Mouse (Mus musculus) CD4-positive, CD25-positive, alpha-beta regulatory T cell, adult 2 months (primary cell): ENCODE data around the gene Tmem123.

ENCODE experiments used
- DNase-seq: peaks from one replicate; pipeline ENCODE4 v3.0.0-alpha.2; 2012; ENCODE audit warnings: low read depth, low spot score

Gene Tmem123

GRCm38 (mm10) chr9:7824916-7825315, 61.1 kb downstream of the Tmem123 start:
- no peak for DNase-seq

DNA sequence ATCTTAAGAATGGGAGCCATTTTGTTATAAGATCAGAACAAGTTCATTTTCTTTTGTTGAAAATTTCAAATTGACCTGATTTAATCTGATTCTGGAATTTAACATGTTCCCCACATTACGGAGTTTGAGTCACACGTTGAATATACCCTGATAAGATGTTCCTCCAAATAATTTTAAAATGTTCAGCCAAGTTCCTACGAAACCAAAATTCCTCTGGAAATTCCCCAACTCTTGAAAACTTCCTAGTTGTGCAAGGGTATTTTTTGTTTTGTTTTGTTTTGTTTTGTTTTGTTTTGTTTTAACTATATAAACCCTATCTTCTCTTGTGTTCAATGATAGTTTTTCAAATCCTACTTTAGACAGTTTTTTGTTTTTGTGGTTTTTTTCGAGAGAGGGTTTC, 64.9 kb downstream of the Tmem123 start:
- no peak for DNase-seq

GRCm38 (mm10) chr9:7829531-7830528, 66.0 kb downstream of the Tmem123 start:
- DNase-seq, result peak; percentile 57

- peak; percentile 45 for DNase-seq
Observed at GRCm38 (mm10) chr9:7833421-7833820, 69.6 kb downstream of the Tmem123 start.

DNA sequence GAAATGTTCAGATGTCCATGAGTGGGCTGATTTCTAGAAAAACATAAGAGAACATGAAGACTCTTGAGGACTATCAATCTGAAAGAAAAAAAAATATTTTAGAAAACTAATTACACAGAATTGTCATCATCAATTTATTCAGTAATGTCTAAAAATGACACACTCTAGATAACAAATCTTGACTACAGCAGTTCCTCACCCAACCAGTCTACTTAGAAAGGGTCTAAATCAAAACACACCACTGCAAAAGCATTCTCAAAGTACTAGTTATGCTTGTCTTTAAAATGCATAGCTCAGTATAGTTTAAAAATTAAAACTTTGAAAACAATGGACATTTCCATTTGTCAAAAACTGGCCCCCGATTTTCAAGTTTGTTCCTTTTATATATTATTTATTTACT, 71.5 kb downstream of the Tmem123 start:
- no peak for DNase-seq

- DNase-seq, result peak; percentile 66
Observed at GRCm38 (mm10) chr9:7836331-7836730, 72.5 kb downstream of the Tmem123 start.

DNA sequence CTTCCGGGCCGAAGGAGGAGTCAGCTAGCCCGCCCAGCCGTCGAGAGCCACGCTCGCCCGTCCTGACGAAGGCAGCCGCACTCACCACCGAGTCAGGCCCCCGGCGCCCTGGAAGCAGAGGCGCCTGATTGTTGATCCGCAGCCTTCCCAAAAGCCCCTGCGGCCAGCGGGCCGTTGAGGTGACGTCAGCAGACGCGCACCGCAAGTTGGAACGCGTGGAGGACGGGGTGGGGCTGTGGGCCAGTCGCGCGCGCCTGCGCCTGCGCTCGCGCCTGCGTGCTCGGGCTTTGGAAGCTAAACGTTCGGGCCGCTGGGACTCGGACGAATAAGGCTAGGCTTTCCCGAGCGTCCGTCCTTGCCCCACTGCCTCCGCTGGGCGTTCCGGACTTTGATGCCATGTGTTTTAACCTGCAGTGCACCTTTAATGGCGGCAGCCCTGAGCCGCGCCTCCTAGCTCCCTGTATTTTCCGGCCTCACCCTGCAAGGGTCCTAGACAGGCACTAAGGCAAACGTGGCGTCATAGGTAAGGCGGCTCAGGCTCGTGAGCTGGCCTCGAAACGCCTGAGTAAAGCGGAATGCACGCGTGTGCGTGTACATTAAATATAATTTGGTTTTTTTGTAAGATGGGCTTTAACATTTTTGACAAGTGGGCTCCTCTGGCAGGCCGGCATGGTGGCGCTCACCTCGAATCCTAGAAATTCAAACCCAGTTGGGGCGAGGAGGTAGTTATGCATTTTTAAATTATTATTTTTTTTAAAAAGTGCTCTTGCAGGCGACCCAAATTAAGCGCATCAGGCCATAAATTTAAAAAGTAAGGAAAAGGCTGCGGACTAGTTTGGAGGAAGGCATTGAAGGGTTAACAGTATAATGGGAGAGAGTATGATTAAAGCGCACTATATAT, 73.3 kb downstream of the Tmem123 start, which contains the start of gene Birc2:
TSS of gene Birc2 (minus strand) at position 160 of the 901 bp plus-strand sequence.
- peak; percentile 98 for DNase-seq

DNA sequence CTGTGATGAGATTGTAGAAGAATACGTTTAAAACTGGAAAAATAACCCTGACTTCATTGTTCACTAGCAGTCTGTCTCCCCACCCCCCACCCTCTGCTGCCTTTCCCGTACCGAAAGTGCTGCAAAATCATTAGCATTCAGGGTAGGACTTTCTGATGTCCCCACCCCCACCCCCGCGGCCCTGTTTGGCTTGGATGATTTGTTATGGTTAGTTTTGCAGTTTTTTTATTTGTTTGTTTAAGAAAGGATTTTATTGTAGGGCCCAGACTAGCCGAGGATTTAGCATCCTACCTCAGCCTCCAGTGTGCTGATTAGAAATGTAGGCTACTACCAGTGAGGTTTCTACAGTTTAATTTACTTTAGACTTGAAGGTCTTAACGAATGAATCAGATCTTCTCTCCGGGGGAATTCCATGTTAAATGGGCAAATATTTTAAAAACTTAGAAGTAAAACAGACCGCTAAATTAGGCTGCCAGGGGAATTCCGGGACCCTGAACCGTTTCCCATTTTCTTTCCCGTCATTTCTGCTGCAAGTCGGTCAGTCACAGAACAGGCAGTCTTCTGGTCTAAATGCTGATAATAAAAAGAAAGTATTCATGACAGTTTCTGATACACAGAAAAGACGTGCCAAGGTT, 74.1 kb downstream of the Tmem123 start:
- DNase-seq, result peak; percentile 77

- no peak for DNase-seq
Observed at GRCm38 (mm10) chr9:7841221-7841620, 77.4 kb downstream of the Tmem123 start.
